Mouse (Mus musculus) hindbrain, postnatal 0 days (tissue): Measurements from ENCODE around the gene Gm26602. TPM values are rescaled to one million over a fixed set of nuclear protein-coding genes. Genes with fewer than 3 reads are reported as not detected.

Source experiments
- ATAC-seq: fragments of 200-750 bp; cut with Nextera tagmentation; 2 replicates; pipeline ENCODE4 v1.8.0; 2017; ENCODE audit warnings: mild to moderate bottlenecking, moderate TSS enrichment, moderate library complexity
- DNase-seq: peaks from one replicate; pipeline ENCODE4 v3.0.0-alpha.2; 2015; ENCODE audit warnings: low spot score
- H3K27ac ChIP-seq: fragments of 300-500 bp; sonication (generic); 2 replicates; pipeline ENCODE4 v1.5.1; 2014; ENCODE audit warnings: mild to moderate bottlenecking
- H3K27me3 ChIP-seq: fragments of 300-500 bp; sonication (generic); 2 replicates; pipeline ENCODE4 v1.6.1; 2014; ENCODE audit warnings: low read length, mixed read lengths; ENCODE audit not compliant: insufficient read depth
- H3K36me3 ChIP-seq: fragments of 300-500 bp; sonication (generic); 2 replicates; pipeline ENCODE4 v1.6.1; 2014; ENCODE audit warnings: low read length, mixed read lengths; ENCODE audit not compliant: insufficient read depth
- H3K4me1 ChIP-seq: fragments of 300-500 bp; sonication (generic); 2 replicates; pipeline ENCODE4 v1.6.1; 2014; ENCODE audit warnings: antibody characterized with exemption, low read length, mixed read lengths; ENCODE audit not compliant: insufficient read depth
- H3K4me2 ChIP-seq: fragments of 300-500 bp; sonication (generic); 2 replicates; pipeline ENCODE4 v1.6.1; 2014; ENCODE audit warnings: low read depth, mild to moderate bottlenecking, low read length, moderate library complexity, mixed read lengths
- H3K4me3 ChIP-seq: fragments of 300-500 bp; sonication (generic); 2 replicates; pipeline ENCODE4 v1.5.1; 2014; ENCODE audit warnings: low read length
- H3K9ac ChIP-seq: fragments of 300-500 bp; sonication (generic); replicated peaks from 2 replicates; pipeline ENCODE4 v1.6.1; 2014; ENCODE audit warnings: mild to moderate bottlenecking, low read length, moderate library complexity, mixed read lengths
- H3K9me3 ChIP-seq: fragments of 300-500 bp; sonication (generic); 2 replicates; pipeline ENCODE4 v1.6.1; 2016; ENCODE audit warnings: low read length, mixed read lengths
- CTCF ChIP-seq: IDR thresholded peaks from 2 replicates; pipeline ENCODE4 v1.5.1; 2016; ENCODE audit warnings: antibody characterized with exemption, control low read depth, low read depth
- WGBS: fragments of 180-500 bp; shearing (Covaris S2); extraction: QIAGEN DNeasy Blood & Tissue Kit; methylation state at CpG from one replicate; pipeline ENCODE4 v1.1.7; 2014; 5-methylcytosine and 5-hydroxymethylcytosine counted together
- polyA plus RNA-seq: library from polyadenylated mRNA; unstranded; fragments of >200 nt; fragmentation: Nextera tagmentation; extraction: Ambion mirVana; gene quantifications from 2 replicates; pipeline ENCODE4 v1.2.1, GENCODE M21; 2015
- total RNA-seq: library from RNA; depleted of rRNA; stranded (reverse); fragments of >200 nt; gene quantifications from 2 replicates; pipeline ENCODE4 v1.2.3, GENCODE M21; 2014

The Gm26602 gene
- total and polyA plus RNA-seq, 2 experiments from 2014 or later: 17.2 TPM; not detected in 1

GRCm38 (mm10) chr10:79874290-79874862, 36.3 kb upstream of the Gm26602 start, which contains the start of the genes Prtn3 and Plppr3:
TSS of gene Prtn3 (plus strand) at chr10:79874476.
TSS of gene Plppr3 (minus strand) at chr10:79874634.
- Histone ChIP-seq H3K4me2 (peak within 1 kb of the TSS; percentile 85), H3K4me1 (peaks cover 6% of the 10 kb centered on the region; the same call in 1 of the 2 replicates), H3K9me3 (no peaks in the 10 kb centered on the region), H3K4me3 (peak within 1 kb of the TSS; percentile 59), H3K27me3 (no peaks in the 10 kb centered on the region), H3K36me3 (0 out of 2 replicates have a peak, but pooled peaks cover 1% of the 10 kb centered on the region), H3K27ac (peak within 1 kb of the TSS; percentile 94), H3K9ac (peak within 1 kb of the TSS; percentile 87)
- no peak for TF ChIP-seq CTCF
- WGBS: under 1% methylated on average over 41 of the region's 57 CpGs
- ATAC-seq: peak; percentile 88
- peak; percentile 93 for DNase-seq

- H3K4me3 ChIP-seq: no peak overlapping the region
- no peak overlapping the region for H3K9ac ChIP-seq
- H3K4me2 ChIP-seq: no peak overlapping the region
- no peaks in the 10 kb centered on the region; the same call in 1 of the 2 replicates for H3K27me3 ChIP-seq
- H3K27ac ChIP-seq: no peak overlapping the region
- peaks cover 6% of the 10 kb centered on the region; the same call in 1 of the 2 replicates for H3K4me1 ChIP-seq
- H3K9me3 ChIP-seq: no peaks in the 10 kb centered on the region
- no peaks in the 10 kb centered on the region for H3K36me3 ChIP-seq
- no peak for DNase-seq
- ATAC-seq: no peak
- TF ChIP-seq CTCF: no peak
- 53% methylated on average over 1 of the region's 1 CpGs for WGBS
Observed at GRCm38 (mm10) chr10:79877174-79877573, 33.5 kb upstream of the Gm26602 start.

- no peak for TF ChIP-seq CTCF
- Histone ChIP-seq H3K4me2 (no peak overlapping the region), H3K9me3 (no peaks in the 10 kb centered on the region), H3K27me3 (no peaks in the 10 kb centered on the region; the same call in 1 of the 2 replicates), H3K36me3 (no peaks in the 10 kb centered on the region), H3K9ac (no peak overlapping the region), H3K27ac (no peak overlapping the region), H3K4me1 (peaks cover 2% of the 10 kb centered on the region; the same call in 1 of the 2 replicates), H3K4me3 (no peak overlapping the region)
- ATAC-seq (no peak), DNase-seq (no peak)
- WGBS: 32% methylated on average over 12 of the region's 12 CpGs
Observed at GRCm38 (mm10) chr10:79877757-79878156, 32.9 kb upstream of the Gm26602 start.

- Histone ChIP-seq H3K4me3 (no peak overlapping the region), H3K4me2 (no peak overlapping the region), H3K9me3 (no peaks in the 10 kb centered on the region), H3K27ac (no peak overlapping the region), H3K9ac (no peak overlapping the region), H3K4me1 (no peaks in the 10 kb centered on the region), H3K36me3 (no peaks in the 10 kb centered on the region), H3K27me3 (peaks cover 5% of the 10 kb centered on the region; the same call in 1 of the 2 replicates)
- no peak for ATAC-seq
- 39% methylated on average over 3 of the region's 3 CpGs for WGBS
- no peak for TF ChIP-seq CTCF
- no peak for DNase-seq
Observed at GRCm38 (mm10) chr10:79879527-79879926, 31.1 kb upstream of the Gm26602 start.

- H3K9ac ChIP-seq: no peak overlapping the region
- H3K36me3 ChIP-seq: no peaks in the 10 kb centered on the region
- no peaks in the 10 kb centered on the region for H3K9me3 ChIP-seq
- no peak for TF ChIP-seq CTCF
- H3K4me1 ChIP-seq: no peaks in the 10 kb centered on the region
- H3K4me2 ChIP-seq: no peak overlapping the region
- peaks cover 5% of the 10 kb centered on the region; the same call in 1 of the 2 replicates for H3K27me3 ChIP-seq
- no peak overlapping the region for H3K4me3 ChIP-seq
- DNase-seq (no peak), ATAC-seq (no peak)
- H3K27ac ChIP-seq: no peak overlapping the region
- 20% methylated on average over 9 of the region's 9 CpGs for WGBS
Observed at GRCm38 (mm10) chr10:79880721-79881120, 29.9 kb upstream of the Gm26602 start.

GRCm38 (mm10) chr10:79881981-79882380, 28.7 kb upstream of the Gm26602 start:
- no peak for DNase-seq
- Histone ChIP-seq H3K9me3 (no peaks in the 10 kb centered on the region), H3K4me2 (peak overlapping the region; percentile 18; the same call in 1 of the 2 replicates), H3K36me3 (no peaks in the 10 kb centered on the region), H3K4me3 (no peak overlapping the region), H3K27me3 (peaks cover 5% of the 10 kb centered on the region; the same call in 1 of the 2 replicates), H3K9ac (no peak overlapping the region), H3K4me1 (no peaks in the 10 kb centered on the region), H3K27ac (no peak overlapping the region)
- no peak for ATAC-seq
- 15% methylated on average over 22 of the region's 22 CpGs for WGBS
- no peak for TF ChIP-seq CTCF
